Mouse (Mus musculus): Measurements from ENCODE around the gene Lrch1. TPM values are rescaled to one million over a fixed set of nuclear protein-coding genes. Genes with fewer than 3 reads are reported as not detected.
A peak's percentile ranks its signal among the peaks of the same experiment; 100 is the strongest.

Gene Lrch1
- polyA plus RNA-seq, 1 experiment from 2014 or later = 8.2 TPM

DNA sequence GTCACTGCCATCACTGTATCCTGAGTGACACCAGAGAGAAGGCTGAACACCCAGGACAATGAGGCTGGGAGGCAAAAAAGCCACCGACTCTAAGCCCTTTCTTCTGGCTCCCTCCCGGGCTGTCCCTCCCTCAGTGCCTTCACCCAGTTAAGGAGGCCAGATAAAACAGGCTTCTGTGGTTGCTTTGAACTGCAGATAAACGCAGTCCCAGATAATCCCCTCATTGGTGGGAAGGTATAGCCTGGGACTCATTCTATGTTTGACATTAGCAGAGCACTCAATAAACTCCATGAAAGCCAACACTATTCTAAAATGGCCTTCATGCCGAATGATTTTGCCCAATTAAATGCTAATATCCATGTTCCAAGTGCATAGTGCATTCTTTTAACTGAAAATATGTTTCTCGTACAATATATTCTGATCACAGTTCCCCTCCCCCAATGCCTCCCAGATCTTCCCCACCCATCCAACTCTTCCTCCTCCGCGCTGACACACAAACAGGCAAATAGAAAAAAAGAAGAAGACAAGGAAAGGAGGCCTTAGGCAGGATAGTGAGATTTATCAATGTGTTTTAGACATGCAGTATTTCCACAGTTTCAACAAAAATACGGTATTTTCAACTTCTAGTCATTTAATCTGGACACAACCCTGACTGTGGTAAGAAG lies 46.8 kb downstream of the Lrch1 start:
- Histone ChIP-seq H3K4me1 (peaks cover 6% of the 10 kb centered on the region; the same call in 1 of the 2 replicates), H3K9ac (replicated peaks) (no peak overlapping the region), H3K36me3 (no peaks in the 10 kb centered on the region), H3K27me3 (no peaks in the 10 kb centered on the region), H3K27ac (replicated peaks) (no peak overlapping the region), H3K4me3 (no peak overlapping the region), H3K9me3 (no peaks in the 10 kb centered on the region), H3K4me2 (replicated peaks) (no peak overlapping the region)
- no peak for ATAC-seq (ENCODE audit: low FRiP score, low read depth)
- 48% methylated on average over 8 of the region's 8 CpGs for WGBS

- no peaks in the 10 kb centered on the region for H3K9me3 ChIP-seq
- peaks cover 6% of the 10 kb centered on the region; the same call in 1 of the 2 replicates for H3K4me1 ChIP-seq
- H3K27ac ChIP-seq (replicated peaks) = no peak overlapping the region
- 59% methylated on average over 13 of the region's 13 CpGs for WGBS
- no peak overlapping the region for H3K4me2 ChIP-seq (replicated peaks)
- H3K4me3 ChIP-seq = no peak overlapping the region
- no peaks in the 10 kb centered on the region for H3K27me3 ChIP-seq
- 0 out of 2 replicates have a peak, but pooled peaks have one; percentile 44 for ATAC-seq (ENCODE audit: low FRiP score, low read depth)
- no peaks in the 10 kb centered on the region for H3K36me3 ChIP-seq
- no peak overlapping the region for H3K9ac ChIP-seq (replicated peaks)
Measured at GRCm38 (mm10) chr14:74899953-74900704, 47.5 kb downstream of the Lrch1 start.

GRCm38 (mm10) chr14:74898939-74899338 lies 48.7 kb downstream of the Lrch1 start:
- WGBS = 84% methylated on average over 5 of the region's 5 CpGs
- H3K4me2 ChIP-seq (replicated peaks) = no peak overlapping the region
- H3K36me3 ChIP-seq = no peaks in the 10 kb centered on the region
- ATAC-seq (ENCODE audit: low FRiP score, low read depth) = no peak
- no peak overlapping the region for H3K9ac ChIP-seq (replicated peaks)
- peaks cover 6% of the 10 kb centered on the region; the same call in 1 of the 2 replicates for H3K4me1 ChIP-seq
- H3K27me3 ChIP-seq = no peaks in the 10 kb centered on the region
- no peak overlapping the region for H3K27ac ChIP-seq (replicated peaks)
- H3K9me3 ChIP-seq = no peaks in the 10 kb centered on the region
- no peak overlapping the region for H3K4me3 ChIP-seq

DNA sequence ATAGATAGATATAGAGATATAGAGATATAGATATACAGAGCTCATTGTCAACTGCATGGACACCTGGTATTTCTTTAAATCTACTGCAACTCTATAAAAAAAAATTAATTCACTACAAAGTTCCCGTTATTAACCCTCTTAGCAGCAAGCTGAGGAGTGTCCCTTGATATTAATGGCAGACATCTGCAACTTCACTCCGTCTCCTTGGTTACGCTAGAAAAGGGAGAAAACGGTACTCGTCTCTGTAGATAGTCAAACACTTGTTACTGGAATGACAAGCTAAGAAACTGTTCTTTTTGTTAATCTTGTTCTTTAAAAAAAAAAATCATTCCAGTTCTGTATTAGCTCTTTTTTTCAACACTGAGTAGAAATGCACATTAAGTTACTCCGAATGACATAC lies 54.0 kb downstream of the Lrch1 start:
- Histone ChIP-seq H3K9ac (replicated peaks) (no peak overlapping the region), H3K27me3 (no peaks in the 10 kb centered on the region), H3K4me1 (no peaks in the 10 kb centered on the region), H3K4me2 (replicated peaks) (no peak overlapping the region), H3K27ac (replicated peaks) (no peak overlapping the region), H3K36me3 (no peaks in the 10 kb centered on the region), H3K9me3 (no peaks in the 10 kb centered on the region), H3K4me3 (no peak overlapping the region)
- no peak for ATAC-seq (ENCODE audit: low FRiP score, low read depth)
- 76% methylated on average over 6 of the region's 6 CpGs for WGBS

DNA sequence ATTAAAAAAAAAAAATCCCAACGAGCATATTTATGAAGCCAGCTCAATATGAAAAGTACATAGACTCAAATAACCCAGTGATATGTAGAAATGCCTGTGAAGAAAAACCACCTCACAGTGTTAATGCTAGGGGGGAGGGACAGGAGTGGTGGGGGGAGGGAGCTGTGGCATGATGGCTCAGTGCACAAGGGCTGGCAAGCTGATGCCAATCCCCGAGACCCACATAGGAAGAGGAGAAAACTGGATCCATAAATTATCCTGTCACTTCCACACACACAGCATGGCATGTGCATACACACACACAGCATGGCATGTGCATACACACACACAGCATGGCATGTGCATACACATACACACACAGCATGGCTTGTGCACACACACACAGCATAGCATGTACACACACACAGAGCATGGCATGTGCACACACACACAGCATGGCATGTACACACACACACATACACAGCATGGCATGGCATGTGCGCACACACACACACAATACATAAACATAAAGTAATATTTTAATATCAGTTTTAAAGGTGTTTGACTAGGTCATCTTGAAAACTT lies 54.5 kb downstream of the Lrch1 start:
- no peak overlapping the region for H3K4me3 ChIP-seq
- 85% methylated on average over 3 of the region's 3 CpGs for WGBS
- H3K9ac ChIP-seq (replicated peaks) = no peak overlapping the region
- H3K4me1 ChIP-seq = no peaks in the 10 kb centered on the region
- H3K27ac ChIP-seq (replicated peaks) = no peak overlapping the region
- no peaks in the 10 kb centered on the region for H3K27me3 ChIP-seq
- no peak for ATAC-seq (ENCODE audit: low FRiP score, low read depth)
- no peaks in the 10 kb centered on the region for H3K36me3 ChIP-seq
- H3K9me3 ChIP-seq = no peaks in the 10 kb centered on the region
- no peak overlapping the region for H3K4me2 ChIP-seq (replicated peaks)

GRCm38 (mm10) chr14:74889304-74889703 lies 58.4 kb downstream of the Lrch1 start:
- WGBS = 71% methylated on average over 2 of the region's 2 CpGs
- H3K9me3 ChIP-seq = no peaks in the 10 kb centered on the region

GRCm38 (mm10) chr14:74888103-74888502 lies 59.6 kb downstream of the Lrch1 start:
- 96% methylated on average over 1 of the region's 1 CpGs for WGBS
- H3K4me3 ChIP-seq = no peak overlapping the region
- no peak overlapping the region for H3K9ac ChIP-seq (replicated peaks)
- H3K27me3 ChIP-seq = 0 out of 2 replicates have a peak, but pooled peaks cover 5% of the 10 kb centered on the region
- H3K27ac ChIP-seq (replicated peaks) = no peak overlapping the region
- ATAC-seq (ENCODE audit: low FRiP score, low read depth) = no peak
- H3K9me3 ChIP-seq = no peaks in the 10 kb centered on the region
- H3K4me2 ChIP-seq (replicated peaks) = no peak overlapping the region
- H3K4me1 ChIP-seq = peaks cover 15% of the 10 kb centered on the region
- no peaks in the 10 kb centered on the region for H3K36me3 ChIP-seq

More at GRCm38 (mm10) chr14:74889304-74889703, 58.4 kb downstream of the Lrch1 start:
- Histone ChIP-seq H3K27ac (replicated peaks) (no peak overlapping the region), H3K4me2 (replicated peaks) (no peak overlapping the region), H3K27me3 (0 out of 2 replicates have a peak, but pooled peaks cover 5% of the 10 kb centered on the region), H3K4me3 (no peak overlapping the region), H3K36me3 (no peaks in the 10 kb centered on the region), H3K9ac (replicated peaks) (no peak overlapping the region), H3K4me1 (peaks cover 9% of the 10 kb centered on the region)
- ATAC-seq (ENCODE audit: low FRiP score, low read depth) = no peak

- no peak overlapping the region for H3K4me3 ChIP-seq
- H3K4me2 ChIP-seq (replicated peaks) = no peak overlapping the region
- peaks cover 15% of the 10 kb centered on the region for H3K4me1 ChIP-seq
- no peak overlapping the region for H3K9ac ChIP-seq (replicated peaks)
- H3K36me3 ChIP-seq = no peaks in the 10 kb centered on the region
- H3K9me3 ChIP-seq = no peaks in the 10 kb centered on the region
- ATAC-seq (ENCODE audit: low FRiP score, low read depth) = no peak
- H3K27me3 ChIP-seq = 0 out of 2 replicates have a peak, but pooled peaks cover 11% of the 10 kb centered on the region
- 77% methylated on average over 5 of the region's 5 CpGs for WGBS
- H3K27ac ChIP-seq (replicated peaks) = no peak overlapping the region
Measured at GRCm38 (mm10) chr14:74886453-74886852, 61.2 kb downstream of the Lrch1 start.

GRCm38 (mm10) chr14:74884920-74885319 lies 62.8 kb downstream of the Lrch1 start:
- H3K9me3 ChIP-seq = no peaks in the 10 kb centered on the region
- ATAC-seq (ENCODE audit: low FRiP score, low read depth) = 0 out of 2 replicates have a peak, but pooled peaks have one; percentile 2

DNA sequence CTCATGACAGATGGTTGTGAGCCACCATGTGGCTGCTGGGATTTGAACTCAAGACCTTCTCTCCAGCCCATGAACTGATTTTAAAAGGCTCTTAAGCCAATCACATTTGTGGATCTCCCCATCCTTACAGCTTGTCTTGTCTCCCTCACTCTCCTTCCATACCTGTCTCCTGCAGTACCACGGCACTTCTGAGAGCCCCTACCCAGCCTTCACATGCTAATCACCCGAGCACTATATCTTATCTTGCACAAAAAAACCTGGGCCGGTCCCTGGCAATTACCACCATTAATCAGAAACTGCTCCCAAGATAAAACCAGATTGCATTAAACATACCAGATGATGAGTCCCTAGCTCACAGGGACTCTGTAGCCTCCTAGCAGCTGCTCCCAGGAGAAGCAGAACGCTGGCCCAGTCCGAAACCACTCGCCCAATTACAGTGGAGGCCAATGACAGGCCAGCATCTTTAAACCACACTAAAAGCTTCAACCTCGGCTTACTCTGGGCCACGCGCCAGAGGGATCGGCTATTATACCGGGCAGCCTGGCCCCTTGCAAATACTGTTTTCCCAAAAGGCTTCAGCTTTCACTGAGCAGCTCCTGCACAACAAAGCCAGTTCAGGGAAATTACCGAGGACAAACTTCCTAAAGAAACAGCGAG lies 63.5 kb downstream of the Lrch1 start:
- Histone ChIP-seq H3K9me3 (no peaks in the 10 kb centered on the region), H3K4me3 (no peak overlapping the region), H3K4me2 (replicated peaks) (peak overlapping the region; percentile 19; the same call in 1 of the 2 replicates), H3K9ac (replicated peaks) (no peak overlapping the region), H3K36me3 (no peaks in the 10 kb centered on the region), H3K27me3 (0 out of 2 replicates have a peak, but pooled peaks cover 11% of the 10 kb centered on the region), H3K4me1 (peaks cover 15% of the 10 kb centered on the region), H3K27ac (replicated peaks) (peak overlapping the region; percentile 61)
- ATAC-seq (ENCODE audit: low FRiP score, low read depth) = peak; percentile 88
- WGBS = 30% methylated on average over 13 of the region's 13 CpGs

More at GRCm38 (mm10) chr14:74884920-74885319, 62.8 kb downstream of the Lrch1 start:
- 0 out of 2 replicates have a peak, but pooled peaks cover 11% of the 10 kb centered on the region for H3K27me3 ChIP-seq
- peaks cover 15% of the 10 kb centered on the region for H3K4me1 ChIP-seq
- H3K9ac ChIP-seq (replicated peaks) = no peak overlapping the region
- H3K36me3 ChIP-seq = no peaks in the 10 kb centered on the region
- no peak overlapping the region for H3K4me3 ChIP-seq
- no peak overlapping the region for H3K27ac ChIP-seq (replicated peaks)
- H3K4me2 ChIP-seq (replicated peaks) = no peak overlapping the region
- WGBS = 72% methylated on average over 7 of the region's 7 CpGs

- H3K4me3 ChIP-seq = no peak overlapping the region
- H3K4me1 ChIP-seq = peaks cover 15% of the 10 kb centered on the region
- H3K27ac ChIP-seq (replicated peaks) = no peak overlapping the region
- 0 out of 2 replicates have a peak, but pooled peaks cover 11% of the 10 kb centered on the region for H3K27me3 ChIP-seq
- 87% methylated on average over 11 of the region's 11 CpGs for WGBS
- no peaks in the 10 kb centered on the region for H3K9me3 ChIP-seq
- H3K9ac ChIP-seq (replicated peaks) = no peak overlapping the region
- ATAC-seq (ENCODE audit: low FRiP score, low read depth) = no peak
- H3K4me2 ChIP-seq (replicated peaks) = no peak overlapping the region
- no peaks in the 10 kb centered on the region for H3K36me3 ChIP-seq
Measured at GRCm38 (mm10) chr14:74883204-74883603, 64.5 kb downstream of the Lrch1 start.
